Mouse (Mus musculus) myocyte (in vitro differentiated cells): Measurements from ENCODE around the gene Iqch. TPM values are rescaled to one million over a fixed set of nuclear protein-coding genes. Genes with fewer than 3 reads are reported as not detected.

ENCODE experiments used
- H3K27me3 ChIP-seq: one replicate; pipeline ENCODE4 v1.6.1; 2011; ENCODE audit not compliant: control insufficient read depth, insufficient read depth, insufficient read length
- H3K36me3 ChIP-seq: one replicate; pipeline ENCODE4 v1.6.1; 2011; ENCODE audit not compliant: control insufficient read depth, insufficient read depth
- H3K4me2 ChIP-seq: one replicate; pipeline ENCODE4 v1.6.1; 2011; ENCODE audit warnings: low read depth, control low read depth
- H3K4me3 ChIP-seq: one replicate; pipeline ENCODE4 v1.5.1; 2011; ENCODE audit warnings: mild to moderate bottlenecking, control low read depth, moderate library complexity
- H3K79me2 ChIP-seq: one replicate; pipeline ENCODE4 v1.6.1; 2011; ENCODE audit not compliant: control insufficient read depth, insufficient read depth
- H3ac ChIP-seq: one replicate; pipeline ENCODE4 v1.6.1; 2011; ENCODE audit not compliant: control insufficient read depth, insufficient read length
- CEBPB ChIP-seq: IDR thresholded peaks from 2 replicates; pipeline ENCODE4 v1.6.1; 2011; ENCODE audit warnings: mild to moderate bottlenecking, moderate library complexity; ENCODE audit not compliant: poor library complexity, insufficient read depth, severe bottlenecking
- E2F4 ChIP-seq: IDR thresholded peaks from one replicate; pipeline ENCODE4 v1.6.1; 2011; ENCODE audit warnings: mild to moderate bottlenecking, control low read depth, moderate library complexity; ENCODE audit not compliant: insufficient read depth
- MAX ChIP-seq: IDR thresholded peaks from one replicate; pipeline ENCODE4 v1.6.1; 2011; ENCODE audit warnings: low read depth, mild to moderate bottlenecking, control low read depth
- MYOD1 ChIP-seq, 3 experiments: IDR thresholded peaks; one replicate each; pipeline ENCODE4 v1.6.1; 2011; ENCODE audit warnings: control low read depth in 2 of 3, low read depth in 2 of 3, mild to moderate bottlenecking in 2 of 3, moderate library complexity in 1 of 3; ENCODE audit not compliant: insufficient read length in 2 of 3, control insufficient read depth in 1 of 3
- MYOG ChIP-seq, 3 experiments: IDR thresholded peaks; one replicate each; pipeline ENCODE4 v1.6.1; 2011; ENCODE audit warnings: control low read depth in 2 of 3, low read depth in 2 of 3, mild to moderate bottlenecking in 2 of 3; ENCODE audit not compliant: insufficient read length in 2 of 3, control insufficient read depth in 1 of 3, insufficient read depth in 1 of 3
- POLR2A ChIP-seq: IDR thresholded peaks from one replicate; pipeline ENCODE4 v1.6.1; 2011; ENCODE audit warnings: low read depth, mild to moderate bottlenecking, control low read depth, moderate library complexity; ENCODE audit not compliant: insufficient read length
- POLR2AphosphoS2 ChIP-seq: IDR thresholded peaks from one replicate; pipeline ENCODE4 v1.6.1; 2011; ENCODE audit warnings: low read depth, control low read depth; ENCODE audit not compliant: insufficient read length
- REST ChIP-seq: IDR thresholded peaks from one replicate; pipeline ENCODE4 v1.6.1; 2011; ENCODE audit warnings: mild to moderate bottlenecking, control low read depth, moderate library complexity; ENCODE audit not compliant: insufficient read depth, insufficient read length
- SRF ChIP-seq: IDR thresholded peaks from one replicate; pipeline ENCODE4 v1.6.1; 2011; ENCODE audit warnings: low read depth; ENCODE audit not compliant: control insufficient read depth, insufficient read length
- TCF12 ChIP-seq: IDR thresholded peaks from one replicate; pipeline ENCODE4 v1.6.1; 2011; ENCODE audit warnings: mild to moderate bottlenecking, control low read depth; ENCODE audit not compliant: poor library complexity, insufficient read depth, severe bottlenecking
- TCF3 ChIP-seq: IDR thresholded peaks from one replicate; pipeline ENCODE4 v1.6.1; 2011; ENCODE audit warnings: low read depth, control low read depth; ENCODE audit not compliant: insufficient read length
- USF1 ChIP-seq: IDR thresholded peaks from one replicate; pipeline ENCODE4 v1.6.1; 2011; ENCODE audit warnings: low read depth, mild to moderate bottlenecking, control low read depth, moderate library complexity
- polyA plus RNA-seq: library from polyadenylated mRNA; unstranded; fragments of >200 nt; fragmentation: generic; extraction: Trizol; gene quantifications from one replicate; pipeline ENCODE4 v1.2.1, GENCODE M21; 2012; ENCODE audit warnings: missing spikeins

Gene Iqch
- polyA plus RNA-seq, 1 experiment: not detected

GRCm38 (mm10) chr9:63493746-63494145 lies 108.5 kb downstream of the Iqch start:
- H3K27me3 ChIP-seq: peaks cover 32% of the 10 kb centered on the region

GRCm38 (mm10) chr9:63492291-63492690 lies 110.0 kb downstream of the Iqch start:
- Histone ChIP-seq H3ac (no peak overlapping the region), H3K36me3 (no peaks in the 10 kb centered on the region), H3K4me3 (no peak overlapping the region), H3K4me2 (no peak overlapping the region), H3K79me2 (no peaks in the 10 kb centered on the region), H3K27me3 (peaks cover 37% of the 10 kb centered on the region)
- TF ChIP-seq SRF (no peak), TCF3 (no peak), POLR2AphosphoS2 (no peak), MYOG (IDR thresholded peaks at IDR 0.05; ENCODE audit: control insufficient read depth in 1 of 3, insufficient read depth in 1 of 3, insufficient read length in 2 of 3, low read depth in 2 of 3) (no peak), MAX (no peak), REST (no peak), MYOD1 (IDR thresholded peaks at IDR 0.05; ENCODE audit: control insufficient read depth in 1 of 3, insufficient read length in 2 of 3, low read depth in 2 of 3) (no peak), E2F4 (no peak), CEBPB (no peak), TCF12 (no peak), USF1 (no peak), POLR2A (no peak)

More at GRCm38 (mm10) chr9:63493746-63494145, 108.5 kb downstream of the Iqch start:
- Histone ChIP-seq H3K36me3 (no peaks in the 10 kb centered on the region), H3K4me2 (no peak overlapping the region), H3K79me2 (no peaks in the 10 kb centered on the region), H3K4me3 (no peak overlapping the region), H3ac (no peak overlapping the region)
- no peak for TF ChIP-seq TCF3
- TF ChIP-seq USF1: no peak
- TF ChIP-seq MAX: no peak
- TF ChIP-seq POLR2AphosphoS2: no peak
- TF ChIP-seq MYOD1 (IDR thresholded peaks at IDR 0.05; ENCODE audit: control insufficient read depth in 1 of 3, insufficient read length in 2 of 3, low read depth in 2 of 3): no peak
- no peak for TF ChIP-seq POLR2A
- TF ChIP-seq E2F4: no peak
- TF ChIP-seq MYOG (IDR thresholded peaks at IDR 0.05; ENCODE audit: control insufficient read depth in 1 of 3, insufficient read depth in 1 of 3, insufficient read length in 2 of 3, low read depth in 2 of 3): no peak
- no peak for TF ChIP-seq CEBPB
- TF ChIP-seq REST: no peak
- no peak for TF ChIP-seq TCF12

GRCm38 (mm10) chr9:63490521-63491307 lies 111.6 kb downstream of the Iqch start:
- no peak for TF ChIP-seq TCF12
- TF ChIP-seq CEBPB: no peak
- TF ChIP-seq POLR2A: no peak
- TF ChIP-seq TCF3: no peak
- no peak for TF ChIP-seq MAX
- no peak for TF ChIP-seq POLR2AphosphoS2
- TF ChIP-seq MYOG (IDR thresholded peaks at IDR 0.05; ENCODE audit: control insufficient read depth in 1 of 3, insufficient read depth in 1 of 3, insufficient read length in 2 of 3, low read depth in 2 of 3): no peak
- no peak for TF ChIP-seq USF1
- Histone ChIP-seq H3K36me3 (no peaks in the 10 kb centered on the region), H3K4me3 (no peak overlapping the region), H3K27me3 (peaks cover 39% of the 10 kb centered on the region), H3ac (no peak overlapping the region), H3K4me2 (no peak overlapping the region), H3K79me2 (no peaks in the 10 kb centered on the region)

- no peaks in the 10 kb centered on the region for H3K79me2 ChIP-seq
- no peak overlapping the region for H3K4me2 ChIP-seq
- H3ac ChIP-seq: no peak overlapping the region
- no peak overlapping the region for H3K4me3 ChIP-seq
- H3K36me3 ChIP-seq: no peaks in the 10 kb centered on the region
- no peak for TF ChIP-seq POLR2A
- no peak for TF ChIP-seq CEBPB
- TF ChIP-seq TCF12: no peak
- TF ChIP-seq TCF3: no peak
- TF ChIP-seq REST: no peak
- no peak for TF ChIP-seq POLR2AphosphoS2
- TF ChIP-seq E2F4: no peak
- no peak for TF ChIP-seq USF1
- no peak for TF ChIP-seq SRF
- no peak for TF ChIP-seq MYOD1 (IDR thresholded peaks at IDR 0.05; ENCODE audit: control insufficient read depth in 1 of 3, insufficient read length in 2 of 3, low read depth in 2 of 3)
- TF ChIP-seq MYOG (IDR thresholded peaks at IDR 0.05; ENCODE audit: control insufficient read depth in 1 of 3, insufficient read depth in 1 of 3, insufficient read length in 2 of 3, low read depth in 2 of 3): no peak
- no peak for TF ChIP-seq MAX
- peaks cover 47% of the 10 kb centered on the region for H3K27me3 ChIP-seq
Observed at GRCm38 (mm10) chr9:63489156-63489555, 113.1 kb downstream of the Iqch start.
